Mouse (Mus musculus) right cerebral cortex, postnatal 36 days (tissue): Measurements from ENCODE around the gene Wbp11.
A peak's percentile ranks its signal among the peaks of the same experiment; 100 is the strongest.

Experiments
- DNase-seq, 2 experiments: peaks; one replicate each; pipeline ENCODE4 v3.0.0; 2022; ENCODE audit warnings: low spot score in 2 of 2, mixed read lengths in 1 of 2

The Wbp11 gene

DNA sequence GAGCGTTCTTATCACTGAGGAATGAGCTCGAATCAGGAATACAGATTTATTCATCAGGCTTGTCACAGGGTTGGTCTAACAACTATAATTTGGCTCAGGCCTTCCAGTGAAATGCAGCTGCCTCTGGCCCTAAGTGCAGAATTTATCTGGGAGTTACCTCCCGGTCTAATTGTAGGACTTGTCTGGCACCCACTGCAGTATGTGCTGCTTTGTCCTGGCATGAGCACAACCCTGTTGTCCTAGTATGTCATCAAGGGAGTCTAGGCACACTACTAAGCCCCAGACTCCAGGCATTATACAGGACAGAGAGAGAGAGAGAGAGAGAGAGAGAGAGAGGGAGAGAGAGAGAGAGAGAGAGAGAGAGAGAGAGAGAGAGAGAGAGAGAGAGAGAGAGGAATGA is 9.3 kb upstream of the Wbp11 start:
- no peak for DNase-seq

DNA sequence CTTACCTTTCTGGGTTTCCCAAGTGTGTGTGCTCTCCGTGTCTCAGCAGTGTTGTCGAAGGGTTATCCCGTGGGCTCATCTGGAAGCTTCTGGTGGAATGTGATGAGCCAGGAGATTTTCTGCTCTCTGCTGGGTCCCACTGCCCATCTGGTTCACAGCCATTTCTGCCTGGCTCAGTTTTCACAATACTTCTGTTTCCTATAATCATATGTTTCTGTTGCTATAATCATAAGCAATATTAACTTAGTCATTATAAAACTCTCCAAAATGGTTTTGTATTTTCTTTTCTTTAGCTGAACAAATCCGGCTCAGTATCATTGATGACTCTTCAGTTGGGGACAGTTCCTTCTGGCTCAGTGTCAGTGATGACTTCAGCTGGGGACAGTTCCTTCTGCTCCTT is 7.3 kb upstream of the Wbp11 start, which contains the start of gene Smco3:
TSS of gene Smco3 (minus strand) at position 101 of the 400 bp plus-strand sequence.
- DNase-seq: no peak

DNA sequence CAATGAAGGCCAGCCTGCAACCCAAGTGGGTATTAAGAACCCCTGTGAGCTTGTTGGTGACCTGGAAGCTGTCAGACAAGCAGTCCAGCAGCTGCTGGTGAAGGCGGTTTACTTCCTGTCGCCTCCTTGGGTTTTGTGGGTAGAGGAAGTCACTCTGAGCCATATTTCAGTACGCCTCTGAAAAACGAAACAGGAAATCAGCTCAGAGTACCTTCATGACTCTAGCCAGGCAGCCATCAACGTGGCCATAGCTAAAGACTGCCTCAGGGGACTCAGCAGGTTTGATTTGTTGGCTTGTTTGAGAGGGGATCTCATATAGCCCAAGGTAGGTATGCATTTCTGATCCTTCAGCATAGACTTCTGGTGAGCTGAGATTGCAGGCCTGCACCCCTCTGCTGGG is 3.7 kb upstream of the Wbp11 start:
- no peak for DNase-seq

DNA sequence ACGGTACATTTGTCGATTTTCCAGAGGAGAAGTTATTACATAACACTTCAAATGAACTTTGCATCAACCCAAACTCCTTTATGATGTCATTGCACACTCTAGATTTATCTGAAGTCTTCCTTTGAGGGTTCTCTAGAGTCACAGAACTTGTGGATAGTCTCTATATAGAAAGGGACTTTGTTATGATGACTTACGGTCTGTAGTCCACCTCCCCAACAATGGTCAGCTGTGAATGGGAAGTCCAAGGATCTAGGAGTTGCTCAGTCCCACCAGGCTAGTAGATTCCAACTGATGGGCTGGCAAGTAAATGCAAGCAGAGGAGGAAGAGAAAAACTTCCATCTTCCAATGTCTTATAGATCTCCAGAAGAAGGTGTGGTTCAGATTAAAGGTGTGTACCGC is 648 bp upstream of the Wbp11 start:
- DNase-seq: no peak

DNA sequence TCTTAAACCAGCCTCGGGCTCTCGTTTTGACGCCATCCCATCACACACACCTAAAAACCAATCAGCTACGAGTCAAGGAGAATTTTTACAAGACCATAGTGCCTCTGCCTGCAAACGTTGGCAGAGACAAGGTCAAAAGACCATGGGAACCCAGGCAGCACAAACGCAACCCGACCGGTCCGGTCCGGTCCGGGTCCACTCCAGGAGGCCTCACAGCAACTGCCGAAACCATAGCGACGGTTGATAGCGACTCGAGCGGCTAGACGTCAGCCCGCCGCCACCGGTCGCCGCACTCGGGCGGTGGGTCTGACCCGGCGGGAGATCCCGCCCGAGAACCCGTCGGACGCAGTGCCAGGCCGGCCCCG is 535 bp downstream of the Wbp11 start, which contains the start of gene BC049715:
TSS of gene BC049715 (plus strand) at position 111 of the 365 bp plus-strand sequence.
- DNase-seq: no peak

DNA sequence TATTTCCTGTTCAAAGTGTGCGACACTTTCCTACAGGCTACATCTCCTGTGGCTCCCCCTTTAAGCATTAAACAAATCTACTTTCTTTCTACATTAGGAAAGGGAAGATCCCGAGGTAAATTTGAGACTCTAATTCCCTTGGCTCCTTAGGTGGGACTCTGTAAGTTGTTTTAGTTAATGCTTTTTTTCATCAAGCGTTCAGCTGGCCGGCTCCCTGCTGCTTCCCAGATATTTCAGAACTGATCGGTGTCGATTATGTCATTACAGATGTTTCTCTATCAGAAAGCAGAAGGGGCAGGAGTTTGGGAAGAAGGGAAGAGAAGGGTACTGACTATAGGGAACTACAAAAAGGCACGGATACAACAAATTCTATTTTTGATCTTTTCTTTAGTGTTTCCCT is 917 bp downstream of the Wbp11 start:
- DNase-seq: no peak

DNA sequence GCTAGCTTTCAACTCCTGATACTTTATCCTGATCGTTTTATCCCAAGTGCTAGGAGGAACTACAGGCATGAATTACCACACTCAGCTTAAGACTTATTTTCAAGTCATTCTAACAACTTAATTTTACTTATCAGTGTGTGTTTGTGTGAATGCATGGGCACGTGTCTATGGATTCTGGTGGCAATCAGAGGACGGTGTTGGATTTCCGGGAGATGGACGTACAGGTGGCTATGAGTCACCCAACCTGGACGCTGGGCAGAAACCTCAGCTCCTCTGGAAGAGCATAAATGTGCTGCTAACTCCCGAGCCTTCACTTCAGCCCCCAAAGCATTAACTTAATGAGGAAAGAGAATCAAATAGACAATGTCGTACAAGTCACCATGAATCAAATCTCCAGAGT is 3.0 kb downstream of the Wbp11 start:
- DNase-seq: no peak

DNA sequence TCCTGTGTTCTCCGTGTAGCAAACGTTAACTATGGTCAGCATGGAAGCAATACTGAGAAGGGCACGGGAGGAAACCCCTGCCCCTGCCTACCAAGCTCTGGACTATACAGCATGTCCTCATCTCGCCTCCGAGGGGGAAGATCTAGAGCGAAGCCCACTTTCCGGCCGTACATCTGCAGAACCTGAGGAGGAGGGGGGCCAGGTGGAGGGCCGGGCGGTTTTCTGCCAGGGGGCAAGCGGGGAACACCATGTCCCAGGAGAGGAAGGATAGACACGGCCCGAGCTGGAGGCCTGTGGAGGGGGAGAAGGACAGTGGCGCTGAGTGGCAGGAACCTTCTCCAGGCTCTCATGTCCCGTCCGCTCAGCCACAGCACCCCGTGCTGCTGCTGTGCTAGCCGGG is 6.9 kb downstream of the Wbp11 start:
- DNase-seq: no peak

DNA sequence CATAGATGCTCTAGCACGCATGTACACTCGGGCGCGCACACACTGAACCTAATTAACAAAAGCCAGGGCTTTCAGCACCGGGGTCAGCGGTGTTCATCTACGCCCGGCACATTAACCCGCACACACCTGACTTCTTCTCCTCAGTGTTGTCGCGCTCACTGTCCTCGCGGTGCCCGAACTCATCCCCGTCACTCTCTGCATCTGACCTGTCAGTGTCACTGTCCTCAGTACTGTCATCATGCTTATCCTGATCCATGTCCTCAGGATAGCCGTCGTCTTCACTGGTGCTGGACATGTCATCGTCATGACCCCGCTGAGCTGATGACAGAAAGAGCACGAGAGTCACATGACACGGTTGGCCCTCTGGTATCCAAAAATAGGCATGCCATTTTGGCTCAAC is 7.7 kb downstream of the Wbp11 start:
- no peak for DNase-seq

DNA sequence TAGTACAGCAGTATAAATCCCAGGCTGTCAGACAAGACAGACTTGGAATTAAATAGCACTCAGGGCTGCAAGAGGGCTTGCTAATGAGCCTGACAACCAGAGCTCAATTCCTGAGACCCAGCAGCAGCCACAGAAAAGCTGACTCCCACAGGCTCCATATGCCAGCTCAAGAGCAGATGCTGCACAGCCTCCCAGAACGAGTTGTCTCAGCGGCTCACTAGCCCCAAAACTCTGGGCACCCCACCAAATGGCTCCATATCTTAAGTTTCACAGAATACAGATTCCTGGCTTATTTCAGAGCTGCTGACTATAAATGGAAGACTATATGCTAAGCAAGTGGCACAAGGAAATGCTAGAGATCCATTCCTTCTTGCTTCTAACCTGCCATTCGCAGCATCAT is 10.5 kb downstream of the Wbp11 start:
- peak; percentile 88 to 94 for DNase-seq

DNA sequence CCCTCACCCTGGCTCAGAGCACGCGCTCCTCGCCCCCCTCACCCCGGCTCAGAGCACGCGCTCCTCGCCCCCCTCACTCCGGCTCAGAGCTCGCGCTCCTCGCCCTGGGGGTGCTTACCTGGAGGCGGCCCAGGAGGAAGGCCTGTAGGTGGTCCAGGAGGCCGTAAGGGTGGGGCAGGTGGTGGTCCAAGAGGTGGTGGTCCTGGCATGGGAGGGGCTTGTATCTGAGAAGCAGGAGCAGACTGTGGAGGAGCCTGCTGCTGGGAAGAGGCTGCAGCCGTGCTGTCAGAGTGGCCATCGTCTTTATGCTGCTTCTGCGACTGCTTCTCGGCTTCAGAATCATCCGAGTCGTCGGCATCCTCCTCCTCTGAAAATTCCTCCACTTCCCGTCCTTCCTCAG is 11.2 kb downstream of the Wbp11 start:
- no peak for DNase-seq

DNA sequence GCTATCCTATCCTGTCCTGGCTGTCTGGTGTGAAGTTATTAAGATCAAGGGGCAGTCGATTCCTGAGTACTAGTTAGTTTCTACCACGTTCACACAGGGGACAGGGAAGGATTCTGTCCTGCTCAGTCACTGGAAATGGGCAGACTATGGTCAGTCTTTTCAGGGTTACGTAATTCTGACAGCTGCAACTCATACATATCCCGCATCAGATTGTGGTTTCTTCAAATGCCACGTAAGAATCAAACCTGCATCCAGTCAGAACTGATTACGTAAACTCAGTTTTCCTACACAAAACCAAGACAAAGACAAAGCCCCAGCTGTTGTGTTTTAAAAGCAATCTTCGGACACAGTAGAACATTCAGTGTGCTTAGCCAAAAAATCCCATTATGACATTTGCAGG is 12.7 kb downstream of the Wbp11 start:
- DNase-seq: no peak

DNA sequence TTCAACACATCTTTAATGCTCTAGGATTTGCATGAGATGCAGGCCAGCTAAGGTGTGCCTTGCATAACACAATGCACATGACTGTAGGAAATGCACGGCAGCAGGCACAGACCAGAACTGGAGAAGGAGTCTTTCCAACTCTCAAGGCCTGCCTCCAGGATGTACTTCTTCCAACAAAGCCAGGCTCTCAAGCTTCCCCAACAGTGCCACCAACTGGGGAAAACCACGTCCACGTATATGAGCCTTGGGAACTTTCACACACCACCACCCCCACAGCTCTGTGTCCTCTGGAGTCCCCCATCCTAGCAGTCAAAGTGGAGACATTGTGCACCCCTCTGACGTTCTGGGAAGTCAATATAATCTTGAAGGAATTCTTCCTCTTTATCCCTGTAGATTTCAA is 14.9 kb downstream of the Wbp11 start:
- DNase-seq: peak in 1 of 2 experiments; percentile 30

DNA sequence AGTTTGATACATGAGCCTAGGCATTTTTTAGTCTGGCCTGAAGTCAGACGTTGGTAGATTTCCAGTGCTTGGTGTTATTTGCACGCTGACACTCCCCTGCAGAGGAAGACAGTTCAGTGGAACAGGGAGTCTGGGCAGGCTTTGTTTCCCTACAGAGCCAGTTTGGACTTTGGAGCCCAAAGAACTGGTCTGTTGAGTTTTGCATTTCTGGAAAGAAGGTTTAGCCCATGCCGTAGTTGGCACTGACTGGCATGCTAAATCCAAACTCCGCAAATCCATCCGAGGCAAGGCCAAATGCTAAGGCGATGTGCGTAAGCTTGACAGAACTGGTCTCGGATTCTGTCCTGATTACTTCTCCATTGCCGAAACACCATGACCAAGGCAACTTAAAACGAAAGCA is 16.8 kb downstream of the Wbp11 start:
- no peak for DNase-seq

DNA sequence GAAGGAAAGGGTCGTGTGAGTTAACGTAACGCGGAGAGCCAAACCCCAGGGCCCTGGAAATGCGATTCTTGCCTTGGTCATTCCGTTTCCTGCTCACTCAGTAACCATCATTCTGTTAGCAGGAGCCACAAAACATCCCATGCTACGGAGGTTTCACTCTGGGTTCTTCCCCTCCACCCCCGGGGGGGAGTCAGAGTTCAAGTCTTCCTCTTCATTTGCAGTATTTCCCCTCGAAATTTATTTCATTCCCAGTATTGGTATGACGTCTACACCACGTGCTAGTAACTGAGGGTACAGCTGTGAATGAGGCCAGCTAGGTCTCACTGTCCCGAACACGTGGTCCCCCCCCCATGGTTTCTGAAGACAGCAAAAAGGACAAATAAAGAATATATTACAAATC is 18.4 kb downstream of the Wbp11 start:
- no peak for DNase-seq

DNA sequence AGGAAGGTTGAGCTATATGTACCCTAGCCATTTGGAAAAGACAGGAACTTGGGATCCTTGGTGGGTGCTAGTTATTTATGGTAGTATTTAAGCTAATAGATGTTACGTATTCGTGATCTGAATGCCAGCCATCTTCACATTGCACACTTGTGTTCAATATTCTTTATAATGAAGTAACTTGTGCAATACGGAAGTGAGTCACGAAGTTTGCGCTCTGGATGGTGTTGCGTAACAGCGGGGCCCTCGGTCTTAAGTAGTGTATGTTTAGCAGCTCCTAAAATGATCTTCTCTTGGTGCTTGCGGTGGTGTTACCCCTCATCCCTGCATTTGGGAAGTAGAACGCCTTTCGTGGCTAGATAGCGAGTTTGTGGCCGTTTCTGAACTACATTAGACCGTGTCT is 19.0 kb downstream of the Wbp11 start:
- DNase-seq: no peak

DNA sequence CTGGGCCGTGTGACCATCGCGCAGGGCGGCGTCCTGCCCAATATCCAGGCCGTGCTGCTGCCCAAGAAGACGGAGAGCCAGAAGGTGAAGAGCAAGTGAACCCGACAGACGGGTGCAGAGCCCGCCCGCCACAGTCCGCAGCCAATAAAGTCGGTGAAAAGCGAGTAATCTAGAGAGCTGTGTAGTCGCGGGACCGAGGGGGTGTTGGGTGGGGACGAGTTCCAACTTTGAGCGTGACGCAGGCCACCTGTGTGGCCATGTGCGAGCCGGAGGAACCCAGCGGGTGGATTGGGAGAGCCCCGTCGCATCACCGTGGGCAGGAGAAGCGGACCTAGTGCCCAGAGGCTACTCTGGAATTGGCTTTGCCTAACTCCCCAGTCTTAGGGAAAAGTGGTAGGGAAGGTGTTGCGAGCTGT is 19.4 kb downstream of the Wbp11 start:
- DNase-seq: peak; percentile 30 to 56

DNA sequence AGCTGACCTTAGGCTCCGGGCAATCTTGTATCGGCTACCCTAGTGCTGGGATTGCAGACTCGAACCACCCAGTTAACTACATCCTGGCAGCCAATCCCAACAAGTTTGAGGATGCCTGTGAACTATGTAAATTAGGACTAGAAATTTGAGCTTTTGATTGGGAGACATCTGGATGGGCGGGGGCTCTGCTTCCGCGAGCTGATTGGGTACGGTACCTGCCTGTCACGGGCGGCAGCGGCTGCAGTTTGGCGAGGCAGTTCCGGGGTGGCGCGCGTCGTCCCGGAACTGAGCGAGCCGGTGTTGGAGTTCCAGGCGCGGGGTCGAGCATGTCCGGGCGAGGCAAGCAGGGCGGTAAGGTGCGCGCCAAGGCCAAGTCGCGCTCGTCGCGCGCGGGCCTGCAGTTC is 20.0 kb downstream of the Wbp11 start, which contains the start of gene H2afj:
TSS of gene H2afj (plus strand) at position 231 of the 404 bp plus-strand sequence.
- peak; percentile 95 to 96 for DNase-seq

DNA sequence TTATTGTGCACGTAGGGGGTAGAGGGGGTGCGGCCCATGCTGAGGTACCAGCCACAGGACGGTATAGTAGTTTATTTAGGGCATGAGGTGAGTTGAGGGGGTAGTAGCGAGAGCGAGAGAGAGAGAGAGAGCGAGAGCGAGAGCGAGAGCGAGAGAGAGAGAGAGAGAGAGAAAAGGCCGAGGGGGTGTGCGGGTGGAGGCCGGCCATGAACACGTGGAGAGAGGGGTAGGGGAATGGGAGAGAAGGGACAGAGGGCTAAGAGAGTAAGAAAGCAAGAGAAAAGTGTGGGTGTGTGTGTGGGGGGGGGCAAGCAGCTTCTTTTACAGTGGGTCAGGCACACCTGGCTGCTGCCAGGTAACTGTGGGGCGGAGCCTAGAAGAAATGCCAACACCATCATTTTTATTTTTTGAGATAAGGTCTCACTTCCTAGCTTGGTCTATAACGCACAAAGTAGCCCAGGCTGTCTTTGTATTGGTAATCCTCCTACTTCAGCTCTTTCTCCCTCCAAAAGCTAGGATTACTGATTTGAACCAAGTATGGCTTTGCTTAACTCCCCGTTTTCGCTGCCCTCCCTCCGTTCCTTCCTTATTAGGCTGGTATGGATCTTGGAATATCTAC is 20.5 kb downstream of the Wbp11 start:
- DNase-seq: no peak

DNA sequence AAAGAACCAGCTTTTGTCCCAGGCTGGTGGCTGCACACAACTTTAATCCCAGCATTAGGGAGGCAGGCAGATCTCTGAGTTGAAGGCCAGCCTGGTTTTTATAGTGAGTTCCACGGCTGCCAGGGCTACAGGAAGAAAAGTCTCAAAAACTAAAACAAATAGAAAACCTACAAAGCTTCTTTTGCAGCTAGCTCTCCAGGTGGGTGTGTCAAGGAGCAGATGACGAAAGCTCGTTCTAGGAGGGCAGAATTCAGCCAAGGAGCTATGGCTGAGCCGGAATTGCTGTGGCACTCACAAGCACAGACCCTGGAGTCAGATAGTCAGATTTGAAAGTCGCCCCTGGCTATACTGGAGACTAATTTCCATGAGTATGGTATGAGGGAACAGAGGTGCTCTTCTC is 21.2 kb downstream of the Wbp11 start:
- DNase-seq: no peak

DNA sequence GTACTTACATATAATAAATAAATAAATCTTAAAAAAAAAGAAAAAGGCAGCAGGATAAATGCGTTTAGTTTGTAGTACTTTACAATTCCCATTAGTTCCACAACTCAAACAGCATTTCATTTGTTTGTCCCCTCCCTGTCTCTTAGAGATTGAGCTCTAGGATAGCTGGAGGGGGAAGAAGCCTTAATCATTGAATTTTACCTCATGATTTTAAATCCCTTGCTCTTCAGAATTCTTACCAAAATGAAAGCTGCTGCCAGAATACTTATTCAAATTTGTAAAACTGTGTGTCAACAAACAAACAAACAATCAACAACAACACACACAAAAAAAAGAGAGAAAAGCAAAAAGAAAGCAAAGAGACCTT is 22.6 kb downstream of the Wbp11 start:
- no peak for DNase-seq

DNA sequence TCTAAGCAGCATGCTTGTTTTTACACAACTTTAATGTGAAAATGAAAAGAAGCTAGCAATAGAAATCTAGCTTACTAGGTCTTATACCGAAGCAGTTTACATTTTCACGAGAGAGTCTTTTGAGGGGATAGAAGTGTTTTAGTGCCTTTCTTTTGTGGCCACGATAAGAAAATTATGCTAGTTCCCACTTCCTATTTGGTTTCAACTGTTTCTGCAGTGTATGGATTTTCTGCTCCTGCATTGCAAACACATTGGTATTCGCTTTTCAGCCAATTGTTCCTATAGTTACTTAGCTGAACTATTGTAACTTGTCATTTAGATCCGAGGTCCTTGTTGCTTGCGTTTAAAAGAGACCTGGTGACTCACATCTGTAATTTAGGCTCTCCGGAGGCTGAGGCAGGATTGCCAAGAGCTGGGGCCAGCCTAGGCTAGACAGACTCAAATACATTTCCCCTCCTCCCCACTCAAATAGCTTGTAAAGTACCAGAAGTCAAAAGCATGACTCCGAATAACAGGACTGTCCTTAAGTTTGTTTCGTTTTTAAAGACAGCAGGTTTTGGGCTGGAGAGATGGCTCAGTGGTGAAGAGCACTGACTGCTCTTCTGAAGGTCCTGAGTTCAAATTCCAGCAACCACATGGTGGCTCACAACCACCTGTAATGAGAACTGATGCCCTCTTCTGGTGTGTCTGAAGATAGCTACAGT is 23.2 kb downstream of the Wbp11 start:
- no peak for DNase-seq

DNA sequence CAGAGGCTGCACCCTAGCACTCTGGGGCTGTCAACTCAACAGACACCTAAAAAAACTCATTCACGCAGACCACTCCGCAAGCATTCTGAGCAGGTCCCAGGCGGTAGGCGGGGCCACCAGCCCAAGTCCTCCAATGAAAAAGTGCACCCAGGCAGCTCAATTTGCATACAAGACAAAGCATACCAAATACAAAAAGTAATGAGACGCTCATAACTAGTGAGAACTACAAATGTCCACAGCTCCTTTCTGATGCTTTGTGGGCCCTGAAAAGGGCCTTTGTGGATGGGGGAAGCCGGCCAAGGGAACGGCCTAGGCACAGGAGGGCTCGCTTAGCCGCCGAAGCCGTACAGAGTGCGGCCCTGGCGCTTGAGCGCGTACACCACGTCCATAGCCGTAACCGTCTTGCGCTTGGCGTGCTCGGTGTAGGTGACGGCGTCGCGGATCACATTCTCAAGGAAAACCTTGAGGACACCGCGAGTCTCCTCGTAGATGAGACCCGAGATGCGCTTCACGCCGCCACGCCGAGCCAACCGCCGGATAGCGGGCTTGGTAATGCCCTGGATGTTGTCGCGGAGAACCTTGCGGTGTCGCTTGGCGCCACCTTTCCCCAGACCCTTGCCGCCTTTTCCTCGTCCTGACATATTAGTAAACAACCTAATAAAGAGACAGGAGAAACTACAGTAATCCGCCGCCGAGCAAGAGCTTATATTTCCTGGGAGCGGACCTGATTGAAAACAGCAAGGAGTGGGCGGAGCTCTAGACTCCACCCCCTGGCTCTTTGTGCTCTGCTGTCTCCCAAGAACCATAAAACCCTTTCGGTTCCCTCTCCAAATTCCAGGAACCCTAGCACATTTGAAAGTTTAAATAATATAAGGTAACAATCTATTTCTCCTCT is 24.0 kb downstream of the Wbp11 start, which contains the start of gene Hist4h4:
TSS of gene Hist4h4 (minus strand) at position 677 of the 895 bp plus-strand sequence.
- peak; percentile 93 to 95 for DNase-seq
